Mouse (Mus musculus): ENCODE results near the gene Mmd2. TPM values are rescaled to one million over a fixed set of nuclear protein-coding genes. Genes with fewer than 3 reads are reported as not detected.
A peak's percentile ranks its signal among the peaks of the same experiment; 100 is the strongest.

Mmd2 gene
- polyA plus RNA-seq, 1 experiment from 2014 or later: 5.7 TPM

- Histone ChIP-seq H3K4me2 (ENCODE audit: low read depth) (no peak overlapping the region), H3K27ac (ENCODE audit: low read depth, low read length) (no peak overlapping the region), H3K36me3 (ENCODE audit: control insufficient read depth, insufficient read depth, low read length) (no peaks in the 10 kb centered on the region; the same call in 1 of the 2 replicates), H3K27me3 (ENCODE audit: control insufficient read depth, insufficient read depth, low read length) (no peaks in the 10 kb centered on the region), H3K4me3 (ENCODE audit: low read depth, low read length) (no peak overlapping the region), H3K4me1 (ENCODE audit: control insufficient read depth, insufficient read depth, low read length) (0 out of 2 replicates have a peak, but pooled peaks cover 9% of the 10 kb centered on the region), H3K9me3 (ENCODE audit: control insufficient read depth, low read length) (no peaks in the 10 kb centered on the region), H3K9ac (ENCODE audit: low read length) (no peak overlapping the region)
- DNase-seq (ENCODE audit: low spot score) (no peak), ATAC-seq (ENCODE audit: insufficient read depth, low FRiP score, low TSS enrichment) (no peak)
- 69% methylated on average over 5 of the region's 5 CpGs for WGBS
Measured at GRCm38 (mm10) chr5:142545014-142545795, 63.4 kb downstream of the Mmd2 start.

- no peak overlapping the region for H3K9ac ChIP-seq (ENCODE audit: low read length)
Measured at GRCm38 (mm10) chr5:142537286-142537685, 71.3 kb downstream of the Mmd2 start.

DNA sequence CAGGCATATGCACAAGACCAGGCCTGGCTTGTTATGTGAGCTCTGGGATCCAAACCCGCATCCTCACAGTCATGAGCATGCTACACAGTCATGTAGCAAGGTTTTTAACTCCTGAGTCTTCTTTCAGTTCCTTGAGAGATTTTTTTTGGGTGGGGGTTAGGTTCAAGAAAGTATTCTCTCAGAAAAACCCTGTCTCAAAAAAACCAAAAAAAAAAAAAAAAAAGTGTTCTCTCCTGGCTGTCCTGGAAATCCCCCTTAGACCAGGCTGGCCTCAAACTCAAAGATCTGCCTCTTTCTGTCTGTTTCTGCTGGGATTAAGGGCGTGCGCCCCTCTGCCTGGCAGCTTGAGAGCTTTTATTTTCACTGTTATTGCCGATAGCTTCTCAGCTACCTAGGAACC, 73.2 kb downstream of the Mmd2 start:
- peaks cover 2% of the 10 kb centered on the region for H3K27me3 ChIP-seq (ENCODE audit: control insufficient read depth, insufficient read depth, low read length)
- H3K27ac ChIP-seq (ENCODE audit: low read depth, low read length): no peak overlapping the region
- no peak overlapping the region for H3K9ac ChIP-seq (ENCODE audit: low read length)
- ATAC-seq (ENCODE audit: insufficient read depth, low FRiP score, low TSS enrichment) (no peak), DNase-seq (ENCODE audit: low spot score) (no peak)
- H3K36me3 ChIP-seq (ENCODE audit: control insufficient read depth, insufficient read depth, low read length): no peaks in the 10 kb centered on the region
- no peaks in the 10 kb centered on the region for H3K9me3 ChIP-seq (ENCODE audit: control insufficient read depth, low read length)
- 87% methylated on average over 4 of the region's 4 CpGs for WGBS
- H3K4me3 ChIP-seq (ENCODE audit: low read depth, low read length): no peak overlapping the region
- H3K4me2 ChIP-seq (ENCODE audit: low read depth): no peak overlapping the region
- H3K4me1 ChIP-seq (ENCODE audit: control insufficient read depth, insufficient read depth, low read length): no peaks in the 10 kb centered on the region

More at GRCm38 (mm10) chr5:142537286-142537685, 71.3 kb downstream of the Mmd2 start:
- no peak for ATAC-seq (ENCODE audit: insufficient read depth, low FRiP score, low TSS enrichment)
- Histone ChIP-seq H3K27me3 (ENCODE audit: control insufficient read depth, insufficient read depth, low read length) (no peaks in the 10 kb centered on the region), H3K4me2 (ENCODE audit: low read depth) (no peak overlapping the region), H3K9me3 (ENCODE audit: control insufficient read depth, low read length) (no peaks in the 10 kb centered on the region), H3K4me1 (ENCODE audit: control insufficient read depth, insufficient read depth, low read length) (no peaks in the 10 kb centered on the region), H3K4me3 (ENCODE audit: low read depth, low read length) (no peak overlapping the region), H3K36me3 (ENCODE audit: control insufficient read depth, insufficient read depth, low read length) (no peaks in the 10 kb centered on the region), H3K27ac (ENCODE audit: low read depth, low read length) (no peak overlapping the region)
- 87% methylated on average over 3 of the region's 3 CpGs for WGBS
- no peak for DNase-seq (ENCODE audit: low spot score)

DNA sequence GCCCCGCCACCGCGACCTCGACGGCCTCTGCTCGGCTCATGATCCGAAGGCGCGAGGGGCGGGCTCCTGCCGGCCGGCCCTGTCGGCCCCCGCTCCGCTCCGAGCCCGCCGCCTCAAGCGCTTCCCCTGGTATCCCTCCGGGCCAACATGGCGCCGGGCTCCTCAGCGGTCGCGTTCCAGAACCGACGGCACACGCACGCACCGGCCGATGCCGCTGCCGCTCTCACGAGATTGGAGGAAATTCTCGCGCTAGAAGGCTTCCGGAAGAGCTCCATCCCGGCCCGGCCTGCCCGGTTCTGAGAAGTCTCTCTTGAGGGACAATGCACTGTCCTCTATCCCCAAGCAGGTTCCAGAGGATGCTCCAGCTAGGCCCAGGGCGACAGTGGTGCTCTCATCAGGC, 78.7 kb downstream of the Mmd2 start, which contains the start of gene Papolb:
TSS of gene Papolb (minus strand) at position 162 of the 400 bp plus-strand sequence.
- ATAC-seq (ENCODE audit: insufficient read depth, low FRiP score, low TSS enrichment) (no peak), DNase-seq (ENCODE audit: low spot score) (no peak)
- Histone ChIP-seq H3K4me2 (ENCODE audit: low read depth) (peak within 1 kb of the TSS; percentile 28; the same call in 1 of the 2 replicates), H3K4me3 (ENCODE audit: low read depth, low read length) (no peak within 1 kb of the TSS), H3K27me3 (ENCODE audit: control insufficient read depth, insufficient read depth, low read length) (peaks cover 4% of the 10 kb centered on the region), H3K9ac (ENCODE audit: low read length) (no peak within 1 kb of the TSS), H3K27ac (ENCODE audit: low read depth, low read length) (no peak within 1 kb of the TSS), H3K36me3 (ENCODE audit: control insufficient read depth, insufficient read depth, low read length) (no peaks in the 10 kb centered on the region), H3K4me1 (ENCODE audit: control insufficient read depth, insufficient read depth, low read length) (no peaks in the 10 kb centered on the region), H3K9me3 (ENCODE audit: control insufficient read depth, low read length) (no peaks in the 10 kb centered on the region)
- WGBS: 32% methylated on average over 36 of the region's 41 CpGs

DNA sequence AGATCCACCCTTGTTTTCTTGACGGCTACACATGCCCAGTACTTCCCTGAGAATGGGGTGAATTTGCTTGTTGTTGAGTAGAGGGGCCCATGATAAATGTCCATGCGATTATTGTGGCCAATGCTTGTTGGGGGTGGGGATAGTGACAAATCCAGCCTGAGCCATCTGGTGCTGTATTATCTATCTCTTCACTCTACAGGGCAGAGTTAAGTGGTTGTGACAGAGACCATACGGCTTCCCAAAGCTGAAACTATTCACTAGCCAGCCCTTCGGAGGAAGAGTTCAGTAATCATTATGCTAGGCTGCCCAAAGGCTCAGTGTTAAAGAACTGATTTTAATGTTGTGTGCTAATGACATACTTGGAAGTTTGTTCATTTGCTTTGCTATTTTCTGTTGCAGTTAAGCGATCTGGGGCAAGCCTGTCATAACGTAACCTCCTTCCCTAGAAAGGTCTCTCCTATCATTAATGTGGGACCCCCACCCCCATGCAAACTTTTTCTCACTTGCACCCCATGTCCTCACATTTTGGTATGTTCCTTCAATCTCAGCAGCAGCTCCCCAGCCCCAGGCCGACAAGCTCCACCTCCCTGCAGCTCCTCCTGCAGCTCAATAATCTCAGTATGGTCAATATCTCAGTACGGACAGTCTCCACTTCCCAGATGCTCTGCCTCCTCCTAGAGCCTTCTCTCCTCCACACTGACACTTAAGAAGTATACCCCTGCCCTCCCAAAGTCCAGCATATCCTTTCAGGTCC, 83.7 kb downstream of the Mmd2 start:
- H3K4me3 ChIP-seq (ENCODE audit: low read depth, low read length): no peak overlapping the region
- no peaks in the 10 kb centered on the region for H3K9me3 ChIP-seq (ENCODE audit: control insufficient read depth, low read length)
- no peak for DNase-seq (ENCODE audit: low spot score)
- H3K27ac ChIP-seq (ENCODE audit: low read depth, low read length): no peak overlapping the region
- no peak for ATAC-seq (ENCODE audit: insufficient read depth, low FRiP score, low TSS enrichment)
- H3K4me1 ChIP-seq (ENCODE audit: control insufficient read depth, insufficient read depth, low read length): no peaks in the 10 kb centered on the region
- H3K27me3 ChIP-seq (ENCODE audit: control insufficient read depth, insufficient read depth, low read length): no peaks in the 10 kb centered on the region; the same call in 1 of the 2 replicates
- 76% methylated on average over 8 of the region's 8 CpGs for WGBS
- no peak overlapping the region for H3K9ac ChIP-seq (ENCODE audit: low read length)
- no peaks in the 10 kb centered on the region for H3K36me3 ChIP-seq (ENCODE audit: control insufficient read depth, insufficient read depth, low read length)
- no peak overlapping the region for H3K4me2 ChIP-seq (ENCODE audit: low read depth)

GRCm38 (mm10) chr5:142521195-142521866, 87.3 kb downstream of the Mmd2 start:
- H3K9me3 ChIP-seq (ENCODE audit: control insufficient read depth, low read length): no peaks in the 10 kb centered on the region
- H3K9ac ChIP-seq (ENCODE audit: low read length): no peak overlapping the region
- H3K4me1 ChIP-seq (ENCODE audit: control insufficient read depth, insufficient read depth, low read length): no peaks in the 10 kb centered on the region
- no peak overlapping the region for H3K4me3 ChIP-seq (ENCODE audit: low read depth, low read length)
- 86% methylated on average over 11 of the region's 11 CpGs for WGBS
- no peak overlapping the region for H3K27ac ChIP-seq (ENCODE audit: low read depth, low read length)
- DNase-seq (ENCODE audit: low spot score) (no peak), ATAC-seq (ENCODE audit: insufficient read depth, low FRiP score, low TSS enrichment) (no peak)
- no peaks in the 10 kb centered on the region for H3K36me3 ChIP-seq (ENCODE audit: control insufficient read depth, insufficient read depth, low read length)
- H3K4me2 ChIP-seq (ENCODE audit: low read depth): no peak overlapping the region
- H3K27me3 ChIP-seq (ENCODE audit: control insufficient read depth, insufficient read depth, low read length): no peaks in the 10 kb centered on the region

GRCm38 (mm10) chr5:142520360-142520759, 88.2 kb downstream of the Mmd2 start:
- no peak overlapping the region for H3K27ac ChIP-seq (ENCODE audit: low read depth, low read length)
- 84% methylated on average over 4 of the region's 4 CpGs for WGBS
- H3K4me2 ChIP-seq (ENCODE audit: low read depth): no peak overlapping the region
- H3K9ac ChIP-seq (ENCODE audit: low read length): no peak overlapping the region
- no peak for ATAC-seq (ENCODE audit: insufficient read depth, low FRiP score, low TSS enrichment)
- DNase-seq (ENCODE audit: low spot score): no peak
- no peaks in the 10 kb centered on the region for H3K4me1 ChIP-seq (ENCODE audit: control insufficient read depth, insufficient read depth, low read length)
- H3K27me3 ChIP-seq (ENCODE audit: control insufficient read depth, insufficient read depth, low read length): no peaks in the 10 kb centered on the region
- H3K36me3 ChIP-seq (ENCODE audit: control insufficient read depth, insufficient read depth, low read length): no peaks in the 10 kb centered on the region
- no peaks in the 10 kb centered on the region for H3K9me3 ChIP-seq (ENCODE audit: control insufficient read depth, low read length)
- H3K4me3 ChIP-seq (ENCODE audit: low read depth, low read length): no peak overlapping the region

DNA sequence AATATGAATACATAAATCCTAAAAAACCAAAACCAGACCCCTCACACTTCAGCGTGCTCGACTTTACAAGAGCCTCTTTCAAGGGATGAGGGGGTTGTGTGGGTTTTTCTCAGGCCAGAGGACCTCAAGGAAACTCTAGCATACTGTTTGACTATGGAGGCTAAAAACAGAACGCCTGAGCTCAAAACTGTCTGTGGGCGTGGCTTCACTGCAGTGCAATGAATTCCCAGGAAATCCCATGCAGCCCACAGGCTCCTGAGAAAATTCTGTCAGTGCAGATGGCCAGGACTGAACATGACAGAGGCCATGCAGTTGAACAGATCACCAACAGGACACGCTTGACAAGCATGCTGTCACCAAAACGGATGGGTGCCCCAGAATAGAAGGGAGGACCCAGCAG, 89.6 kb downstream of the Mmd2 start:
- Histone ChIP-seq H3K9ac (ENCODE audit: low read length) (no peak overlapping the region), H3K27ac (ENCODE audit: low read depth, low read length) (no peak overlapping the region), H3K4me2 (ENCODE audit: low read depth) (no peak overlapping the region), H3K4me1 (ENCODE audit: control insufficient read depth, insufficient read depth, low read length) (no peaks in the 10 kb centered on the region), H3K27me3 (ENCODE audit: control insufficient read depth, insufficient read depth, low read length) (no peaks in the 10 kb centered on the region), H3K36me3 (ENCODE audit: control insufficient read depth, insufficient read depth, low read length) (no peaks in the 10 kb centered on the region), H3K9me3 (ENCODE audit: control insufficient read depth, low read length) (no peaks in the 10 kb centered on the region), H3K4me3 (ENCODE audit: low read depth, low read length) (no peak overlapping the region)
- DNase-seq (ENCODE audit: low spot score): no peak
- WGBS: 68% methylated on average over 6 of the region's 6 CpGs
- no peak for ATAC-seq (ENCODE audit: insufficient read depth, low FRiP score, low TSS enrichment)

Data from neural tube, embryonic 11.5 days (tissue).